Mouse (Mus musculus) intestine, postnatal 0 days (tissue): Measurements from ENCODE around the gene Ccdc162. TPM values are rescaled to one million over a fixed set of nuclear protein-coding genes. Genes with fewer than 3 reads are reported as not detected.

ENCODE experiments used
- ATAC-seq: fragments of 200-750 bp; cut with Nextera tagmentation; 2 replicates; pipeline ENCODE4 v1.8.0; 2017; ENCODE audit warnings: mild to moderate bottlenecking, moderate TSS enrichment, moderate library complexity
- H3K27ac ChIP-seq: fragments of 300-500 bp; sonication (generic); 2 replicates; pipeline ENCODE4 v1.5.1; 2014; ENCODE audit warnings: mild to moderate bottlenecking, low read depth, low read length, moderate library complexity
- H3K27me3 ChIP-seq: fragments of 300-500 bp; sonication (generic); replicated peaks from 2 replicates; pipeline ENCODE4 v1.6.1; 2014; ENCODE audit warnings: low read length, mixed read lengths; ENCODE audit not compliant: control insufficient read depth, insufficient read depth
- H3K36me3 ChIP-seq: fragments of 300-500 bp; sonication (generic); 2 replicates; pipeline ENCODE4 v1.6.1; 2014; ENCODE audit warnings: mild to moderate bottlenecking, moderate library complexity; ENCODE audit not compliant: control insufficient read depth, insufficient read depth
- H3K4me1 ChIP-seq: fragments of 300-500 bp; sonication (generic); replicated peaks from 2 replicates; pipeline ENCODE4 v1.6.1; 2014; ENCODE audit warnings: antibody characterized with exemption, low read length, mixed read lengths; ENCODE audit not compliant: control insufficient read depth, insufficient read depth
- H3K4me2 ChIP-seq: fragments of 300-500 bp; sonication (generic); replicated peaks from 2 replicates; pipeline ENCODE4 v1.6.1; 2014; ENCODE audit warnings: low read depth, mild to moderate bottlenecking, moderate library complexity
- H3K4me3 ChIP-seq: fragments of 300-500 bp; sonication (generic); 2 replicates; pipeline ENCODE4 v1.5.1; 2014; ENCODE audit warnings: low read depth, low read length
- H3K9ac ChIP-seq: fragments of 300-500 bp; sonication (generic); 2 replicates; pipeline ENCODE4 v1.6.1; 2014; ENCODE audit warnings: mild to moderate bottlenecking, low read depth, low read length
- H3K9me3 ChIP-seq: fragments of 300-500 bp; sonication (generic); 2 replicates; pipeline ENCODE4 v1.6.1; 2016; ENCODE audit warnings: mixed run types; ENCODE audit not compliant: control insufficient read depth
- CTCF ChIP-seq: sonication (generic); IDR thresholded peaks from 2 replicates; pipeline ENCODE4 v1.5.1; 2016; ENCODE audit warnings: low read depth, mild to moderate bottlenecking, control low read depth, antibody characterized with exemption, moderate library complexity
- WGBS: fragments of 180-500 bp; shearing (Covaris S2); extraction: QIAGEN DNeasy Blood & Tissue Kit; methylation state at CpG from one replicate; pipeline ENCODE4 v1.1.7; 2014; 5-methylcytosine and 5-hydroxymethylcytosine counted together
- polyA plus RNA-seq: library from polyadenylated mRNA; unstranded; fragments of >200 nt; fragmentation: Nextera tagmentation; extraction: Ambion mirVana; gene quantifications from 2 replicates; pipeline ENCODE4 v1.2.1, GENCODE M21; 2015

The Ccdc162 gene
- polyA plus RNA-seq, 1 experiment from 2014 or later, result 8.3 TPM

DNA sequence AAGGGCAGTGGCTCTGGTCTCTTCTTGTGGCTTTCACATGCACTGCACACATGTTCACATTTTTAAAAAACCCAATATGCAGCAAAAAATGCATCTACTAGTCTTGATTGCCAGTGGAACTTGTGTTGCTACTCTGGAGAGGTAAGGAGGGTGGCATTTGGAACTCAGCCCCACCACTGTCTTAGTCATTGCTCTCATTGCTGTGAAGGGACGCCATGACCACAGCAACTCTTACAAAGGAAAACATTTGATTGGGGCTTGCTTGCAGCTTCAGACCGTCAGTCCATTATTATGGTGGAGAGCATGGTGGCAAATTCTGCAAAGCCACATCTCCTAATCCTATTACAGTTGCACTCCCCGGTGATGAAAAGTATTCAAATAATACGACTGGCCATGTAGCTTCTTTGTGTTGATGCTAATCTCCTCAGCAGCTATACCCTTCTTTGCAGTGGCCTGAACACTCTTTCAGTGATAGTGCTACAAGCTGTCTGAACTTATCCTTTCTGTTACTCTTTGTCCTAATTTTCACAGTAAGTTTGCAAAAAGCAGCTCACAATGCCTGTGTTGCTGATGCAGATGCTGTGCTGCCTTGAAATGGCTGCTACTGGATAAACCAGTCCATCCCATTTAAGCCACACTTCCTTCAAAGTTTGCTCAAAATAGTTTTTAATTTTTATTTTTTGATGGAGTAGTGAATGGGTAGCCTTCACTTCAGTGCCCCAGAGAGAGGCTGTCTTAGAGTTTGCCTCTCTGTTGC, 179.0 kb downstream of the Ccdc162 start:
- no peaks in the 10 kb centered on the region for H3K4me1 ChIP-seq
- H3K36me3 ChIP-seq, result peaks cover 16% of the 10 kb centered on the region
- no peak overlapping the region for H3K4me2 ChIP-seq
- no peak for ATAC-seq
- no peak for TF ChIP-seq CTCF
- WGBS, result 94% methylated on average over 4 of the region's 4 CpGs
- no peak overlapping the region for H3K9ac ChIP-seq
- H3K9me3 ChIP-seq, result no peaks in the 10 kb centered on the region
- H3K27ac ChIP-seq, result no peak overlapping the region
- no peak overlapping the region for H3K4me3 ChIP-seq
- H3K27me3 ChIP-seq, result no peaks in the 10 kb centered on the region

DNA sequence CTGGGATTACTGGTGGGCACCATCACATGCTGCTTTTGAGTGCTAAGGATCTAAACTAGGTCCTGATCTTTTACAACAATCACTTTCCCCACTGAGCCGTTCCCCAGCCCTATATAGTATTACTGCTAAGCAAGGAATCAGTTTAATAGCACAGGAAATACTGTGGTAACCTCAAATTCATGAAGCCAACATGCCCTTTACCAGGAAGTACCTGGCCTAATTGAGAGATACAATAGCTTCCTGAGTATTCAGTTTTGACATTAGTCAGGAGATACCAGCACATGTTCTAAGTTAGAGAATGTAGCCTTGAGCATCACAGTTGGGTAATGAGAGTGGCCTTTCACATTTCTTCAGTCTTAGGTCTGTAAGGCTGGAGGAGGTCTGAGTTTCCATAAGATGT, 179.7 kb downstream of the Ccdc162 start:
- H3K4me2 ChIP-seq, result no peak overlapping the region
- no peaks in the 10 kb centered on the region for H3K27me3 ChIP-seq
- H3K4me3 ChIP-seq, result no peak overlapping the region
- no peak for ATAC-seq
- H3K36me3 ChIP-seq, result peaks cover 16% of the 10 kb centered on the region
- H3K9ac ChIP-seq, result no peak overlapping the region
- WGBS, result 87% methylated on average over 1 of the region's 1 CpGs
- no peak overlapping the region for H3K27ac ChIP-seq
- H3K4me1 ChIP-seq, result no peaks in the 10 kb centered on the region
- no peaks in the 10 kb centered on the region for H3K9me3 ChIP-seq
- TF ChIP-seq CTCF, result no peak

- H3K9ac ChIP-seq, result no peak overlapping the region
- H3K27me3 ChIP-seq, result no peaks in the 10 kb centered on the region
- TF ChIP-seq CTCF, result no peak
- ATAC-seq, result no peak
- no peak overlapping the region for H3K4me2 ChIP-seq
- H3K27ac ChIP-seq, result no peak overlapping the region
- no peak overlapping the region for H3K4me3 ChIP-seq
- WGBS, result 98% methylated on average over 2 of the region's 2 CpGs
- H3K4me1 ChIP-seq, result no peaks in the 10 kb centered on the region
- no peaks in the 10 kb centered on the region for H3K9me3 ChIP-seq
- H3K36me3 ChIP-seq, result peaks cover 16% of the 10 kb centered on the region
These were observed 180.4 kb downstream of the Ccdc162 start for GRCm38 (mm10) chr10:41535991-41536390.

GRCm38 (mm10) chr10:41529972-41530371, 186.5 kb downstream of the Ccdc162 start:
- no peak overlapping the region for H3K4me3 ChIP-seq
- no peaks in the 10 kb centered on the region for H3K27me3 ChIP-seq
- no peaks in the 10 kb centered on the region for H3K9me3 ChIP-seq
- ATAC-seq, result no peak
- no peaks in the 10 kb centered on the region for H3K4me1 ChIP-seq
- peaks cover 49% of the 10 kb centered on the region for H3K36me3 ChIP-seq
- H3K27ac ChIP-seq, result no peak overlapping the region
- WGBS, result 83% methylated on average over 5 of the region's 5 CpGs
- H3K4me2 ChIP-seq, result no peak overlapping the region
- no peak overlapping the region for H3K9ac ChIP-seq
- no peak for TF ChIP-seq CTCF

DNA sequence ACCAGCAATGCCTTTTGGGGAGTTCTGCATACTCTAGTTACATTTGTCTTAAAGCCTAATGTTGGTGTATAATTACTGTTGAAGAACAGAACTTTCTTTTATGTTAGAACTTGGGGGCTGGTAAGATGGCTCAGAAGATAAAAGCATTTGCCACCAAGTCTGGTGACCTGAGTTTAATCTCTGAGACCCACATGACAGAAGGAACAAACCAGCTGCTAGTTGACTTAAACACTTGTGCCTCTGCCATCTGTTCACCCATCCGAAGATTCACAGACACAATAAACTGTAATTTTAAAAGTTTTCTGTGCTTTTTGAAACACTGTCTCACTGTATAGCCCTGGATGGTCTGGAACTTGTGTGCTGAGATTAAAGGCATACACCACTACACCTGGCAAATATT, 190.7 kb downstream of the Ccdc162 start:
- Histone ChIP-seq H3K27ac (no peak overlapping the region), H3K36me3 (peaks cover 42% of the 10 kb centered on the region), H3K4me2 (no peak overlapping the region), H3K27me3 (no peaks in the 10 kb centered on the region), H3K9ac (no peak overlapping the region), H3K4me3 (no peak overlapping the region), H3K9me3 (no peaks in the 10 kb centered on the region), H3K4me1 (peaks cover 8% of the 10 kb centered on the region)
- 70% methylated on average over 1 of the region's 1 CpGs for WGBS
- no peak for ATAC-seq
- no peak for TF ChIP-seq CTCF

DNA sequence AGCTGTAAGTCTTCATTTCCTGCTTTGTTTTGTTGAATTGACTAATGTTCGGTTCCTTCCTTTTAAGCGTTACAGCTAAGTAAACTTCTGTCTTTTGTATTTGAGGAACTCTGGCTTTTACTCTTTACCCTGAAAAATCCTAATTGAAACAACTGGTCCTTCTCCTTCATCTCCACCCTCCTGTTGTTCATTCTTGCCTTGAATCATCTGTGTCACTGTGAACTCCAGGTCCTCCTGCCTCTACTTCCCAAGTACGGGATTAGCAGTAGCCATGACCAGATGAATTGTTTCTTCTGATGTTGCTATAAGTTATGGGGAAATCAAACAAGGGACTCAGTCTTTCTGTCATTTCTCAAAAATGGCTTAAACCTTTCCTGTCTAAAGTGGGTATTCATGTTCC, 193.0 kb downstream of the Ccdc162 start:
- no peak for ATAC-seq
- Histone ChIP-seq H3K4me1 (peaks cover 8% of the 10 kb centered on the region), H3K9me3 (no peaks in the 10 kb centered on the region), H3K27ac (no peak overlapping the region), H3K4me3 (no peak overlapping the region), H3K9ac (no peak overlapping the region), H3K36me3 (peaks cover 26% of the 10 kb centered on the region), H3K27me3 (no peaks in the 10 kb centered on the region), H3K4me2 (no peak overlapping the region)
- 52% methylated on average over 3 of the region's 3 CpGs for WGBS
- no peak for TF ChIP-seq CTCF

GRCm38 (mm10) chr10:41520410-41520673, 196.1 kb downstream of the Ccdc162 start:
- 2% methylated on average over 5 of the region's 5 CpGs for WGBS

More at GRCm38 (mm10) chr10:41520410-41520673, 196.1 kb downstream of the Ccdc162 start:
- TF ChIP-seq CTCF, result no peak
- H3K9ac ChIP-seq, result peak overlapping the region; percentile 99
- H3K27ac ChIP-seq, result no peak overlapping the region
- H3K9me3 ChIP-seq, result no peaks in the 10 kb centered on the region
- ATAC-seq, result no peak
- peak overlapping the region; percentile 97 for H3K4me3 ChIP-seq
- H3K4me2 ChIP-seq, result peak overlapping the region; percentile 75
- peaks cover 8% of the 10 kb centered on the region for H3K4me1 ChIP-seq
- 0 out of 2 replicates have a peak, but pooled peaks cover 7% of the 10 kb centered on the region for H3K36me3 ChIP-seq
- no peaks in the 10 kb centered on the region for H3K27me3 ChIP-seq
